Mouse (Mus musculus) liver, postnatal 0 days (tissue): ENCODE measurements around the gene Muc5b.

Experiments
- CTCF ChIP-seq: sonication (generic); IDR thresholded peaks from 2 replicates; pipeline ENCODE4 v1.5.1; 2016; ENCODE audit warnings: antibody characterized with exemption, low read depth
- EP300 ChIP-seq: IDR thresholded peaks from 2 replicates; pipeline ENCODE4 v1.6.1; 2016; ENCODE audit warnings: antibody characterized with exemption, low read depth, mild to moderate bottlenecking

GRCm38 (mm10) chr7:141908591-141908990 lies 69.7 kb downstream of the Muc5b start:
- TF ChIP-seq CTCF (no peak), EP300 (no peak)
